Mouse (Mus musculus) cerebellum, adult 2 months (tissue): ENCODE measurements around the gene Kcnd3.

Source experiments
- CTCF ChIP-seq: fragments of 200-500 bp; IDR thresholded peaks from 2 replicates; pipeline ENCODE4 v1.5.1; 2011; ENCODE audit warnings: low read depth, mild to moderate bottlenecking, control low read depth, low read length, moderate library complexity, borderline replicate concordance; ENCODE audit not compliant: insufficient read depth
- POLR2A ChIP-seq: fragments of 200-500 bp; IDR thresholded peaks from 2 replicates; pipeline ENCODE4 v1.6.1; 2011; ENCODE audit warnings: low read length, control low read depth, borderline replicate concordance; ENCODE audit not compliant: insufficient read depth

DNA sequence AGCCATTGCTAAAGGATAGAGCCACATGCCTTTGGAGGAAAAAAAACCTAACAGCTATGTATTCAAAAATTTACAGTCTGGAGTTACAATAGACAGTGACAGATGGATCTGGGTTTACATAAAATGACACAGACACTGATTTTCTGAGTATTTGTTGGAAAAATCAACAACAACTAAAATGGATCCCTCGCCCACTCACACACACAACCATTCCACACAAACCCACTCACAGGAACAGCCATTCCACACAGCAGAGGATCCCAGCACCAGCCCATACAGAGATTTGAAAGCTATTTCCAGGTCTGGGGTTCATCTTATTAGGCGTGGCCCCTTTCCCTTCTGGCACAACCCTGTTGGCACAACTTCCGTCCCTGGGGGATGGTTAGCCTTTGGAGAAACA is 156.7 kb downstream of the Kcnd3 start:
- TF ChIP-seq CTCF = no peak
- no peak for TF ChIP-seq POLR2A
